Mouse (Mus musculus): ENCODE results near the gene Spag7.

The Spag7 gene

GRCm38 (mm10) chr11:70681897-70682581 lies 12.8 kb upstream of the Spag7 start:
- no peak for DNase-seq (ENCODE audit: extremely low read depth, insufficient read length, low spot score)

DNA sequence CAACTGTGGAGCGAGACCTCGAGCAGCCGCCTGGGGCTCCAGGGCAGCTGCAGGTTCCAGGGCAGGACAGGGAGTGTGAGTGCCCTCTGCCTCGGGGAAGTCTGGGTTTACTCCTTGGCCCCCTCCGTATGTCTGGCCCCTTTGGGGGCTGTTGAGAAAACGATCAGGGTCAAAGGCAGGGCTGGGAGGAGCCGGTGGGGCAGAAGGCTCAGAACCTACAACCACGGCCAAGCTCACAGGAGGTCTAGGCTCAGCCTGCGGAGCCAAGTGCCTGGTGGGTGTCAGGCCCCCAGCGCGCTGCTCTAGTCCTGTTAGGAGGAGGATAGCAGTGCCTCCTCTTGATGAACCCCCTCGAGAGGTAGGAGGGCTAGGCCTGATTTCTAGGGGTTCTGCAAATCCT lies 12.0 kb upstream of the Spag7 start:
- DNase-seq (ENCODE audit: extremely low read depth, insufficient read length, low spot score): no peak

GRCm38 (mm10) chr11:70679894-70680293 lies 10.7 kb upstream of the Spag7 start:
- no peak for DNase-seq (ENCODE audit: extremely low read depth, insufficient read length, low spot score)

DNA sequence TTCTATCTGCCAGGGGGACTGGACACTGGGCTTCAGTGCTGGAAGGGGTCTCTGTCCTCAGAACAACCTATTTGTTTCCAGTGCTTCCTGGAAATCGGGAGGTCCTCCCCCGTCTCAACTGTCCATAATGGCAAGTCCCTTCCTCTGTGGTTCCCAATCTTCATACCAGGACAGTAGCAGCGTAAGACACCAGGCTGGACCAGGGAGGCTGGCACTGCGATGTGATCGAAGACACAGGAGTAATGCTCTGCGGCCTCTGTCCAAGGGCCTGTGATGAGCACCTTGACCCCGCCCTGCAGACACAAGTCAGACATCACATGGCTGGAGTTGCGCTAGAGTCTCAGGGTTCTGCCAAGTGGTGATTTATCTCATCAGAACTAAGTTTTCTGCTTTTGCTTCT lies 10.1 kb upstream of the Spag7 start:
- DNase-seq (ENCODE audit: extremely low read depth, insufficient read length, low spot score): no peak

GRCm38 (mm10) chr11:70678576-70678975 lies 9.4 kb upstream of the Spag7 start:
- no peak for DNase-seq (ENCODE audit: extremely low read depth, insufficient read length, low spot score)

DNA sequence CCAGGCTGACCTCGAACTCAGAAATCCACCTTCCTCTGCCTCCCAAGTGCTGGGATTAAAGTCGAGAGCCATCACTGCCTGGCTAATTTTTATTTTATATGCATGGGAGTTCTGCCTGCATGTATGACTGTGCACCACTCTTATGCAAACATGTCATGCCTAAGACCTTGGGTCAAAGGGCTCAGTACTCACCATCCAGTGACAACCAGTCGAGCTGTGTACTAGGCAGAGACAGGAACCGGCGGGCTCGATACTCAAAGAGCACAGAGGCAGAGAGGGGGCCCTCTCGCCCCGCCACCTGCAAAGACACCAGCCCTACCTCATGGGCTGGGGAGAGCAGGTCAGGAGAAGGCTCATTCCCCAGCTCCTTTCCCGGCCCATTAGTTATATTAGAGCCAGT lies 8.9 kb upstream of the Spag7 start:
- DNase-seq (ENCODE audit: extremely low read depth, insufficient read length, low spot score): no peak

DNA sequence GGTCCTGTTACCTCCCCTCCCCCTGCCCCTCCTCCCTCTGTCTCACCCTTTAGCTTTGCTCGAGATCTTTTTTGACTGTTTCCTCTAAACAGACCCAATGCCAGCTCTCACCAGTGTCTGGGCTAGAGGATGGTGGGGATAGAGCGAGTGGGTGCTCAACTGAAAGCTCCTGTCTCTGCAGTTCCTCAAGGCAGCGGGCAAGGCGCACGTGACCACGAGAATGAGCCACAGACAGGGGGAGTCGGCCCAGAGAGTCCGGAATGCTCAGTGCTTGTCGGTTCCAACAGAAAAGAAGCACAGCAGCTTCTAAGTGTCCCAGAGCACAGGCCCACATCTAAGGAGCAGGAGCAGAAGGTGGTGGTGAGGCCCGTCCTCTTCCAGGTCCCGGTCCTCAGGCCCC lies 5.3 kb upstream of the Spag7 start:
- no peak for DNase-seq (ENCODE audit: extremely low read depth, insufficient read length, low spot score)

DNA sequence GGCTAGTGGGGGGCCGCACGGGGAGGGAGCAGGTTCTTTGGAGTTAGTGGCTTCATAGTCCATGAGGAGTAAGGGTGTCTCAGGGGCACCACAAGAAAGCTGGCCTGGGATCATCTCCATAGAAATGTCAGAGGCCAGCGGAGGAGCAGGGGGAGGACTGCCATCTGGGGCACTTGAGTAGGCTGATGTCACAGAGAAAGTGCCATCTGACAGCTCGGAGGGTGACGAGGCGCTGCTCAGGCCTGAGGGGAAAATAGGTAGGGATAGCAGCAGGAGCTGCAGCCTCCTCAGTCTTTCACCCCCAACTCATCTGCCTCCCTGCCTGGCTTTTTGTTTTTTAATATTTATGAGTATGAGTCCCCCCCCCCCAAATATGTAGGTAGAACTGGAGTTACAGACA lies 4.8 kb upstream of the Spag7 start:
- DNase-seq (ENCODE audit: extremely low read depth, insufficient read length, low spot score): no peak

DNA sequence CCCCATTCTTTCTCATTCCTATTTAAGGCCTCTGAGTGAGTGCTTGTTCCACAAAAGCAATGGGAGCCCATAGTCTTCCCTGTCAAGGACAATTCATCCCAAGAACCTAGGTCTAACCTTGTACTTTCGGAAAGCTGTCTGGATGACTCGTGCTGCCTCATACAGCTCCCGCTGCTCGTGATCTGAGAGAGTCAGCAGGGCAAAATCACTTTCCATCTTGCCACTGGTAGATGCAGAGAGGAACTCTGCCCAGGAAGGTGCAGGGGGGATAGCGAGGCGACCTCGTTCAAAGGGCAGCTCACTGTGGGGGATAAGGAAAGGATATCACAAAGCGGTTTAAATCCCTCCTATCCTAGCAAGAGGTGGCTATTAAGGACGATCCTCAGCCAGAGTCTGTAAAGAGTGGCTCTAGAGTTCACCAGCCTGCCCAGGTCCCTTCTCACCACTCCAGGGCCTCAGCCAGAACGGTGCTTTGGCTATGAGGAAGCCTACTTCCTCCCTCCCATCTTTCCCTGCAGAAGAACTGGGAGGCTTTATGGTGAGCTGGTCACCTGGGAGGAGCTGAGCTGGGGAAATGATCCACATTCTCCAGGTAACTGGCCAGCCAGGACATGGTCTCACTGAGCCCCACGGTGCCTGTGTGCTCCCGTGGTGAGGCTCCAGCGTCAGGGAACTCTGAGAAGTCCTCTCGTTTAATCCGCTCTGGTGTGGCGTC lies 2.3 kb upstream of the Spag7 start:
- DNase-seq (ENCODE audit: extremely low read depth, insufficient read length, low spot score): no peak

DNA sequence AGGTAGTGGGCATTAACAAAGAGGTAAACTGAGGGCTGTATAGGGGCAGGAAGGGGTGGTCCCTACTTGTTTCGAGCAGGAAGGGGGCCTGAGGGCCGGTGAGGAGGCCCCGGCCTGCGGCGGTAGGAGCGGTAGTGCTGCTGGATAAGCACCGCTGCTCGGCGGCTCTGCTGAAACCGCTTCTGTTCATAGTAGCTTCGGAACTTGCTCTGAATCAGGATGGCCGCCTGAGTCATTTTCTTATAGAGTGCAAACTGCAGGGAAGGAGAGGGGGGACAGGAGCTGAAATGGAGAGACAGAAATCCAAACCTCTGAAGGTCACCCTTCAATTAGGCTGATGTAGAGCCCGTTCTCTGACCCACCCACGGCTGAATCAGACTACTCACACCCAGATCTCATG lies 1.3 kb upstream of the Spag7 start:
- no peak for DNase-seq (ENCODE audit: extremely low read depth, insufficient read length, low spot score)

- peak; percentile 65 for DNase-seq (ENCODE audit: extremely low read depth, insufficient read length, low spot score)
These were observed 548 bp upstream of the Spag7 start for GRCm38 (mm10) chr11:70669582-70670345.

DNA sequence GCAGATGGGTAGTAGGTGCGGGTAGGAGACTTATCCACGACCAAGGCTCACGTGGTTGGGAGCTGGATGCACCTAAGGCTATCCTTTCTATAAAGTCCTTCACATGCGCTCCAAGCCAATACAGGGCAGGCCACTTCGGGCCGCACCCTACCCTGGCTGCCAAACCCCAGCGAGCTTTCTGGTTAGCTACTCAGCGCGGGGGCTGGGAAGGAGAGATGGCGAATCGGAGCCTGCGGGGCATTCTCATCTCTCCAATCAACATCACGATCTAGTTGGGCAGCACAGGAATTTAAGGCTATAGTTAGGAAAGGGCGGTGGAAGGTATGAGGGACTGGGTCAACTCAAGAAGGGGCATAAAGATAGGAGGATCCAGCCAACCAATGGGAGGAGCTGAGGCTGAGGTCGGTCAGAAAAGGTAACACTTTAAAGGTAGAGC lies 863 bp downstream of the Spag7 start:
- peak; percentile 92 for DNase-seq (ENCODE audit: extremely low read depth, insufficient read length, low spot score)

- no peak for DNase-seq (ENCODE audit: extremely low read depth, insufficient read length, low spot score)
These were observed 1.7 kb downstream of the Spag7 start for GRCm38 (mm10) chr11:70667271-70668150.

DNA sequence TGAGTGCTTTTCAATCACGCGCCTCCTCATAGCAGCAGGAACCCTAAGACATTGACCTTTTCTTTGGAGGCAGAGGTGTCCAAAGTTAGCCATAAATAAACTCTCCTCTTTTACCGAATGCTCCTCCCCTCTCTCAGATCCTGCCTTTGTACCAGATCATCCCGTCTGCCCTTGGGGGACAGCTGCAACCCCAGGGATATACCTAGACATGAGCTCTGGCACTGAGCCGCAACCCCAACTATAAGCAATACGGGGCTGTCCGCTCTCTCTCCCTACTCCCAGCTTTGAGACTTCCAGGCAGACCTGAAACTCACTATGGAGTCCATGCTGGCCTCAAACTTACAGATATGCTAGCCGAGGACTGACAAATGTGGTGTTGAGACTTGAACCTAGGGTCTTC lies 2.5 kb downstream of the Spag7 start:
- no peak for DNase-seq (ENCODE audit: extremely low read depth, insufficient read length, low spot score)

- no peak for DNase-seq (ENCODE audit: extremely low read depth, insufficient read length, low spot score)
These were observed 4.5 kb downstream of the Spag7 start for GRCm38 (mm10) chr11:70664741-70665140.

- DNase-seq (ENCODE audit: extremely low read depth, insufficient read length, low spot score): no peak
These were observed 5.3 kb downstream of the Spag7 start for GRCm38 (mm10) chr11:70663957-70664356.

DNA sequence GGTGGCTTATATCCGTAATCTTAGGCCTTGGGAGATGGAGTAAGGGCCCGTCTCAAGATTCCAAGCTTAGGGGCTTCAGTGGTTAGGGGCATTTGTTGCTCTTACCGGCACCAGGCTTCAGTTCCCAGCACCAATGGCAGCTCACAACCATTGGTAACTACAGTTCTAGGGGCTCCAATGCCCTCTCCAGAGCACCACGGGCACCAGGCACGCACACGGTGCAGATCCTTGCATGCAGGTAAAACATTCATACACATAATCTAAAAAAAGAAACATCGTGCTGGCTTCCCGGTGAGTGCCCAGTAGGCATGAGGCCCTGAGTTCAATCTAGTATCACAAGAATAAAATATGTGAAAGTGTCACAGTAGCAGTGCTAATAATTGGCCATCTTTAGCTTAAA lies 6.1 kb downstream of the Spag7 start:
- no peak for DNase-seq (ENCODE audit: extremely low read depth, insufficient read length, low spot score)

DNA sequence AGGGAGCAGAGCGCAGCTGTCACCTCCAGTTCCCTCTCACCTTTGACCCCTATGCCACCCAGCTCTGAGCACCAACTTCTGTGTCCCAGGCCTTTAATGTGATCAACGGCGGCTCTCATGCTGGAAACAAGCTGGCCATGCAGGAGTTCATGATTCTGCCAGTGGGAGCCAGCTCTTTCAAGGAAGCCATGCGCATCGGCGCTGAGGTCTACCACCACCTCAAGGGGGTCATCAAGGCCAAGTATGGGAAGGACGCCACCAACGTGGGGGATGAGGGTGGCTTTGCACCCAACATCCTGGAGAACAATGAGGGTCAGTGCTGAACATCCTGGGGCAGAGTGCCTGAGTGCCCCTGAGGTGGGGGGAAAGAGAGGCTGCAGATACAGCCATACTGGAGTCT lies 8.6 kb downstream of the Spag7 start:
- DNase-seq (ENCODE audit: extremely low read depth, insufficient read length, low spot score): no peak

DNA sequence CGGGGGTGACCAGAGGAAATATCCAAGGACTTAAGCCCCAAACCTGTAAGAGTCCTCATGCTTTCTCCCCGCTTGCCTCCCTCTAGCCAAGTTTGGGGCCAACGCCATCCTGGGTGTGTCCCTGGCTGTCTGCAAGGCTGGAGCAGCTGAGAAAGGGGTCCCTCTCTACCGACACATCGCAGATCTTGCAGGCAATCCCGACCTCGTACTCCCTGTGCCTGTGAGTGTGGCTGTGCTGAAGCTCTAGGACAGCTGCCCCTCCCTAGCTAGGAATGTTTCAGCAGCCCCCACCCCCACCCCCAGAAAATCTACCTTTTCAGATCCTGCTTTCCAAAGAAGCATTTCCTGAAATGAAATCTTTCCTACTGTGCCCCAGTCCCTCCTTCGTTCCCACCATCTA lies 10.3 kb downstream of the Spag7 start:
- no peak for DNase-seq (ENCODE audit: extremely low read depth, insufficient read length, low spot score)

GRCm38 (mm10) chr11:70658521-70658920 lies 10.7 kb downstream of the Spag7 start:
- DNase-seq (ENCODE audit: extremely low read depth, insufficient read length, low spot score): no peak

DNA sequence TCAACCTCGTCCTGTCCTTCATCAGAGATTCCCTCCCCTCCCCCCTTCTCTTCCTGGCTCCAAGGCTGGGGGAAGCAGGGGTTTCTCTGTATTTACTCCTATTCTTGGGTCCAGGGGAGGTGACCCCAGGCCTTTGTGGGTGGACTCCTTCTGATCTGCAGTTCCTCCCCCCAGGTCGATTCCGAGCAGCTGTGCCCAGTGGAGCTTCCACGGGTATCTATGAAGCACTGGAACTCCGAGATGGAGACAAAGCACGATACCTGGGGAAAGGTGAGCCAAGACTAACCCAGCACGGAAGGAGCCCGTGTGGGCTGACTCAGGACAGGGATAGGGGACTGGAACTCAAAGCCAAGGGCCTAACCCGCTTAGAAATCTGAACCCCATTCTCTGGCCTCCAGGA lies 11.2 kb downstream of the Spag7 start:
- no peak for DNase-seq (ENCODE audit: extremely low read depth, insufficient read length, low spot score)
